Mouse (Mus musculus): ENCODE results near the gene Fbxo11.
A peak's percentile ranks its signal among the peaks of the same experiment; 100 is the strongest.
"Not testable (repeated sequence)": the region's sequence is repeated elsewhere in the genome, so short reads cannot be mapped to it uniquely, and the experiment has no call there.

Gene Fbxo11

DNA sequence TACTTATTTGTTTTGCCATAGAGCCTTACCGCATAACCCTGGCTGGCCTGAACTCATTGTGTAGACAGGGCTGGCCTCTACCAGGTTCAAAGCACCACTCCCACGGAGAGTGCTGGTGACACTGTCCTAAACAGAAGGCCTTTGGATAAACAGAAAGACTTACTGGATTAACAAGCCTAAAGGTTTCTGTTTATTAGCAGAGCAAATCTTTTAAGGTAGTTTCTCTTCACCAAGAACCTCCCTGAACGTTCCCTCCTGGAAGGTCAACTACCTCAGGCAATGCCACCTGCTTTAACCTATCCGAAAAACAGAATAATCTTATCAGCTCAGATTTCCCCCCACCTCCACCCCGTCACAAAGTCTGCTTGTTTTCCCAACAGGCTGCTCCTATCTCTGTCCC is 92.2 kb downstream of the Fbxo11 start:
- no peak for DNase-seq (ENCODE audit: low read depth, low spot score)
- Histone ChIP-seq H3K27me3 (ENCODE audit: control insufficient read depth, insufficient read depth, low read length, poor library complexity, severe bottlenecking) (no peaks in the 10 kb centered on the region), H3K36me3 (ENCODE audit: control insufficient read depth, insufficient read depth, low read length, poor library complexity, severe bottlenecking) (no peaks in the 10 kb centered on the region)

DNA sequence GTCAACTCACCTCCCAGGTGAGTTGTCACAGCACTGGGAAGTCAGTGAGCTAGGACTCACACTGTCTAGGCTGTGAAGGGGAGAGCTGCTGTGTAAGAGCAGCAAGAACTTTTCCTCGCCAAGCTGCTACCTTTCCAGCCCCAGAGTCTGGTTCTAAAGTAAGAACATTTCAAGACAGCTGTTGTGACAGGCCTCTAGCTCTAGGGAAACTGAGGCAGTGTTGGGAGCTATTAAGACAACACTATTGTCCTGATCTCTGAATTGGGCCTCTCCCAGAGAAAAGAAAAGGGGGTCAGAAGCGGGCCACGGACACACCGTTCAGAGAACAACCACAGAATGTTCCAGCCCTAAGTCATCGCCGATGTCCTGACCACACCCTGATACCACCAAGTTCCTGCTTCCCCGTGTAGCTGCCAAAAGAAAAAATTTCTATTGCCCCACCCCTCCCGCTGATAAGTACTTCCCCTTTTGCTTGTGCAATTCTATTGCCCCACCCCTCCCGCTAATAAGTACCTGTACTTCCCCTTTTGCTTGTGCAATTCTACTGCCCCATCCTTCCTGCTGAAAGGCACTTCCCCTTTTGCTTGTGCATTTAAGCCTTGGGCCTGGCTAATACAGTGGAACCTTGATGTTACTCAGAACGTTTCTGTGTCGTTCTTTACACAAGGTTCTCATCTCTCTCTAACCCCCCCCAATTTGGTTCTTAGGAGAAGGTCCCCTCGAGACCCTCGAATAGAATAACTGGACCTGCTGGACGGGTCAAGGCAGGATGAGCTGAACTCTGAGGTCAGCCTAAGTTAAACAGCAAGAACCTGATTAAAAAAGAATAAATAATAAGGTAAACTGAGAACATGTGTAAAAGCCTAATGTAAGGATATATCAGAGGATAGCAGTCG is 93.1 kb downstream of the Fbxo11 start:
- not testable (repeated sequence) for H3K27me3 ChIP-seq (ENCODE audit: control insufficient read depth, insufficient read depth, low read length, poor library complexity, severe bottlenecking); H3K36me3 ChIP-seq (ENCODE audit: control insufficient read depth, insufficient read depth, low read length, poor library complexity, severe bottlenecking)
- peak; percentile 61 for DNase-seq (ENCODE audit: low read depth, low spot score)

DNA sequence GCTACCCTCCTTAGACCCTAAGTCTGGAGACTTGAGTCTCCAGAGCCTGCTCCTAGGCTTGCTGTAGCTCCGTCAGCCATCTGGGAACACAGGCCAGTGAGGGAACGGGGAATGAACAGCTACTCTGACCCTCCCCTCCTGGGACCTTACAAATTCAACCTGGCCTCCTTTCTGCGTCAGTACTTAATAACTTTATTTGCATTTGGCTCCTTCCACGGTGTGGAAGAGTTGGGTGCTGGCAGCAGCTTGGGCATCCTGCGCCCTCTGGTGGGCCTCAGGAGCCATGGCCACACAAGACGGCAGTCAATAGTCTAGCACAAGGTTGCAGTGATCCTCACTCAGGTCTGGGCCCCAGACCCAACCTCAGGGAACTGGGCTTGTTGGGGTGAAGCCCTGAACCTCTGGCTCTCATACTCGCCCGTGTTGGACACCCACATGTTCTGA is 96.6 kb downstream of the Fbxo11 start:
- not testable (repeated sequence) for H3K27me3 ChIP-seq (ENCODE audit: control insufficient read depth, insufficient read depth, low read length, poor library complexity, severe bottlenecking); H3K36me3 ChIP-seq (ENCODE audit: control insufficient read depth, insufficient read depth, low read length, poor library complexity, severe bottlenecking); DNase-seq (ENCODE audit: low read depth, low spot score)

DNA sequence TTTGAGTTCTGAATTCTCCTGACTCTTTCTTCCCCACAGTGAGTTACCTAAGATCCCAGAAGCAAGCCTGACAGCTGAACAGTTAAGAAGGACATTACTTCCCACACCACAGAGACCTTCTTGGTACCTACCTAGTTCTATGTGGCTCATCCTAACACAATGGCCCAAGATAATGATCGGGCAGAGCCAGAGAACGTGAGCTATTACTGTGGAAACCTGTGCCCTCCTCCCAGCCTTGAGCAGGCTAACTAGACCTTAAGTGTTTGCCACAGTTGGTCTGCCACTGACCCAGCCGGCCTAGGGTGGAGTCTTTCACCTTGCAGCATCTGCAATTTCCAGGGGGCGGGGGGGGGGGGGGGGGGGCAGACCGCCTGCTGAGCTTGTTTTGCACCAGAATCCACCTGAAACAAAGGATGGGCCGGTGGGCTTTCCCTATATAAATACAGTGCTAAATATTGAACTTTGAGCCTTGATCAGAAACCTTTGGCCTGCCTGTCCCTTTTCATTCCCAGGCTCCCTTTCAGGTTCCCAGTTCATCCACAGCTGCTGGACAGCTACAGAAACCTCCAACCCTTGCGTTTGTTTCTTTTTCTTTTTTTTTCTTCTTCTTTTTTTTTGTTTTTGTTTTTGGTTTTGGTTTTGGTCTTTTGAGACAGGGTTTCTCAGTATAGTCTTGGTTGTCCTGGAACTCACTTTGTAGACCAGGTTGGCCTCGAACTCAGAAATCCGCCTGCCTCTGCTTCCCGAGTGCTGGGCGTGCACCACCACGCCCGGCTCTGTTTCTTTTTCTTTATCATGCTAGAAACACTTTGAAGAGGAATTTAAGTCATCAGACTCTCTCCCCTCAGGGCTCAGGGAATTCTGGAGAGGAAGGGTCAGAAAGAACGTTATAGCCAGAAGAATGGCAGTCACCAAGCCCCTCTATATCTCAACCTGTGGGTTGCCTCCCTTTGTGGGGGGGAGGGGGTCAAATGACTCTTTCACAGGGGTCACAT is 101.7 kb downstream of the Fbxo11 start:
- no peaks in the 10 kb centered on the region for H3K27me3 ChIP-seq (ENCODE audit: control insufficient read depth, insufficient read depth, low read length, poor library complexity, severe bottlenecking)
- no peaks in the 10 kb centered on the region for H3K36me3 ChIP-seq (ENCODE audit: control insufficient read depth, insufficient read depth, low read length, poor library complexity, severe bottlenecking)
- no peak for DNase-seq (ENCODE audit: low read depth, low spot score)

DNA sequence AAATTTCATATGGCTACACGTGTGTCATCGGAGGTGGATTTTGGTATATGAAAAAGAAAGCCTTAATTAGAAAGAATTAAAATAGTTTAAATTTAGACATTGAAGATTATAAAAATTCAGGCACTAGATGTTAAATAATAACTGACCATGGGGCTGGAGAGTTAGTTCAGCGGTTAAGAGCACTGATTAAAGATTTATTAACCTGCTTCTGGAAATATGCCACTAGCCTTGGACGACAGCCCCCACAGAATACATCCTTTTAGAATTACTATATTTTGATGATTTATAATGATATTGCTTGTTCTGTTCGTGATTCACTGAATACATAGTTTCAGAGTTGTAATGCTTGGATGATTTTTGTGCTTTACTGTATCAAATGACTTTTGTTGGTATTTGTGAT is 105.2 kb downstream of the Fbxo11 start:
- not testable (repeated sequence) for DNase-seq (ENCODE audit: low read depth, low spot score); H3K27me3 ChIP-seq (ENCODE audit: control insufficient read depth, insufficient read depth, low read length, poor library complexity, severe bottlenecking); H3K36me3 ChIP-seq (ENCODE audit: control insufficient read depth, insufficient read depth, low read length, poor library complexity, severe bottlenecking)

DNA sequence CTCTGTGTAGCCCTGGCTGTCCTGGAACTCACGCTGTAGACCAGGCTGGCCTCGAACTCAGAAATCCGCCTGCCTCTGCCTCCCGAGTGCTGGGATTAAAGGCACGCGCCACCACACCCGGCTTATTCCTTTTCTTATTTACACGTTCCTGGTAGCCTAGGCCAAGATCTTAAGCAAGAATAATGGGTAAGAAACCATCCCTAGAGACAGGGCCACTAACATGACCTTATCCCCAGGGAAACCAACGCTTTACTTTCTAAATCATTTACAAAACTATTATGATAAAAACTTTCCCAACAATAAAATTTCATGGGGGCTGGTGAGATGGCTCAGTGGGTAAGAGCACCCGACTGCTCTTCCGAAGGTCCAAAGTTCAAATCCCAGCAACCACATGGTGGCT is 105.7 kb downstream of the Fbxo11 start:
- not testable (repeated sequence) for DNase-seq (ENCODE audit: low read depth, low spot score)

DNA sequence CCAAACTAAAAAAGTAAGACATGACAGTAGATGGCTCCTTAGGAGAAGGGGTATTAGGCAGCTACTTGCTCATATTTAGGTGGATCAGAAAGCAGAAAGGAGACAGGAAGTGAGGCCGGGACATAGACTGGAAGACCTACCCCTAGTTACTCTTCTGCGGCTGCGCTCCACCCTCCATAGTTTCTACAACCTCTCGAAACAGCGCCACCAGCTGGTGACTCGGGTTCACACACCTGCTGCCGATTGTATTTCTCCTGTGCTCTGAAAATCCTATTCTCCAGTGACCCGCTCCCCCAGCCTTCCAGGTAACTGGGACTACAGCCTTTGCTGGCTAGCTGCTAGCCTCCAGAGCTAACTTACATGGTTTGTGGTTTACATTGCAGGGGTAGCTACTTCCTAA is 106.8 kb downstream of the Fbxo11 start:
- Histone ChIP-seq H3K36me3 (ENCODE audit: control insufficient read depth, insufficient read depth, low read length, poor library complexity, severe bottlenecking) (no peaks in the 10 kb centered on the region), H3K27me3 (ENCODE audit: control insufficient read depth, insufficient read depth, low read length, poor library complexity, severe bottlenecking) (no peaks in the 10 kb centered on the region)
- DNase-seq (ENCODE audit: low read depth, low spot score), result no peak

More for the DNA sequence above, 105.7 kb downstream of the Fbxo11 start:
- not testable (repeated sequence) for H3K36me3 ChIP-seq (ENCODE audit: control insufficient read depth, insufficient read depth, low read length, poor library complexity, severe bottlenecking); H3K27me3 ChIP-seq (ENCODE audit: control insufficient read depth, insufficient read depth, low read length, poor library complexity, severe bottlenecking)

DNA sequence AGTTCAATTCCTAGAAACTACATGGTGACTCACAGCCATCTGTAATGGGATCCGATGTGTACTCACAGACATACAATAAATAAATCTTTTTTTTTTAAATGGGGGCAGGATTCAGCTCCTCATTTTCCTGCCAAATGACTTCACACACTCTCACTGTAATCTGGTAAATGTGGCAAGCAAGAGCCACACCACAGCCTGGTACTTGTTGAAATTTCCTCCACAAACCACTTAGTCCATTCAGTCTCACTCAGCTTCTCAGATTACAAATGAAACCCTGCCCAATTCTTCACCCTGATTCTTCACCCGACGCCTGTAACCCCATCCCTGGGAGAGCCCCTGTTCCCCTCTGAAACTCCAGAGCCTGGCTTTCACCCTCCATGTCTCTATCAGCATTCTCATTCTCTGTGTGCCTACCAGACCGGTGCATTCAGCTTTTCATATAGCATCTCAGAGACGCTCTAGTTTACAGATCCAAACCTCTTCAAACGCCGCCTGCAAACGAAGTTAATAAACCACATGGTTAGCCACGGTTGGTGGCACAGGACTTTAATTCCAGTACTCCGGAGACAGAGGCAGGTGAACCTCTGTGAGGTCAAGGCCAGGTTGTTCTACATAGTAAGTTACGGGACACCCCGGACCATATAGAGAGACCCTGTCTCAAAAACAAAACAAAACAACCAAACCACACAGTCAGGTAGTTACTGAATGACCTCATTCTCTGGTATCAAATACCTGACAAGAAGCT is 107.8 kb downstream of the Fbxo11 start:
- Histone ChIP-seq H3K27me3 (ENCODE audit: control insufficient read depth, insufficient read depth, low read length, poor library complexity, severe bottlenecking) (no peaks in the 10 kb centered on the region), H3K36me3 (ENCODE audit: control insufficient read depth, insufficient read depth, low read length, poor library complexity, severe bottlenecking) (no peaks in the 10 kb centered on the region)

DNA sequence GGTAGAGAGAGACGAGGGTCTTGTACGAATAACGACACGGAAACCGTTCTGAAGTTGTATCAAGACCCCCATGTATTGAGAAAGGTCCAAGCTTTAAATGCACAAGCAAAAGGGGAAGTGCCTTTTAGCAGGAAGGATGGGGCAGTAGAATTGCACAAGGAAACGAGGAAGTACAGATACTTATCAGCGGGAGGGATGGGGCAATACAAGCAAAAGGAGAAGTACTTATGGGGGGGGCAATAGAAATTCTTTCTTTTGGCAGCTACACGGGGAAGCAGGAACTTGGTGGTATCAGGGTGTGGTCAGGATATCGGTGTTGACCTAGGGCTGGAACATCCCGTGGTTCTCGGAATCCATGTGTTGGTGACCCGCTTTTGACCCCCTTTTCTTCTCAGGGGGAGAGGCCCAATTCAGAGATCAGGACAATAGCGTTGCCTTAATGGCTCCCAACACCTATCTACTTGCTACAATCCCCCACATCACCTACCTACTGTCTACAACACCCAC is 110.4 kb downstream of the Fbxo11 start:
- H3K36me3 ChIP-seq (ENCODE audit: control insufficient read depth, insufficient read depth, low read length, poor library complexity, severe bottlenecking); DNase-seq (ENCODE audit: low read depth, low spot score); H3K27me3 ChIP-seq (ENCODE audit: control insufficient read depth, insufficient read depth, low read length, poor library complexity, severe bottlenecking): not testable (repeated sequence)

More for the DNA sequence above, 107.8 kb downstream of the Fbxo11 start:
- no peak for DNase-seq (ENCODE audit: low read depth, low spot score)

DNA sequence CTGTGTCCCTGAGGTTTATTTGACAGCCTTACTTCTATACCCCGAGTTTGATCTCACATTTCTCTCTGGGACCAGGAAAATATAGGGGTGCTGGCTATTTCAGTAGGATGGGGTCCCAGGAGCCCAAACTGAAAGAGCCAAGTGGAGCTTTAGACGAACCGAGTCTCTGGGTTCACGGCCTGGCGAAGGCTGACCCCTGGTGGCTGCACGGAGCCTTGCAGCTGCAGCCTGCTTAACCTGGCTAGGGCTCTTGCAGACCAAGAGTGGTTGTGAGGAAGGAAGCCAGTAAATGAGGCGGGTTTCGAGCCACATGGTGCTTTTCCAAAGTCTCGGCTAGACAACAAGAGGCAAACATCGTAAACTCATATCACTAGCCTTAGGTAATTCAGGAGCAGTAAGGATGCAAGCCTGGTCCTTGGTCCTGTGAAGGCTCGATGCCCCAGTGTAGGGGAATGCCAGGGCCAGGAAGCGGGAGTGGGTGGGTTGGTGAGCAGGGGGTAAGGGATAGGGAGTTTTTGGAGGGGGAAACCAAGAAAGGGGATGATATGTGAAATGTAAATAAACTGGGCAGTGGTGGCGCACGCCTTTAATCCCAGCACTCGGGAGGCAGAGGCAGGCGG is 116.0 kb downstream of the Fbxo11 start:
- Histone ChIP-seq H3K36me3 (ENCODE audit: control insufficient read depth, insufficient read depth, low read length, poor library complexity, severe bottlenecking) (no peaks in the 10 kb centered on the region), H3K27me3 (ENCODE audit: control insufficient read depth, insufficient read depth, low read length, poor library complexity, severe bottlenecking) (no peaks in the 10 kb centered on the region)
- DNase-seq (ENCODE audit: low read depth, low spot score), result peak; percentile 81
